Mouse (Mus musculus): ENCODE results near the gene Nrxn3.

- TF ChIP-seq POLR2A (IDR thresholded peaks at IDR 0.05; ENCODE audit: control insufficient read depth, low read depth, low read length) = no peak
- TF ChIP-seq CTCF (IDR thresholded peaks at IDR 0.05; ENCODE audit: control insufficient read depth, insufficient read depth, insufficient replicate concordance, low read depth, low read length) = no peak
Measured at GRCm38 (mm10) chr12:89436519-89436918, 713.8 kb downstream of the Nrxn3 start.
